Mouse (Mus musculus) layer of hippocampus, postnatal 25 days (tissue): ENCODE measurements around the gene Cx3cl1. TPM values are rescaled to one million over a fixed set of nuclear protein-coding genes. Genes with fewer than 3 reads are reported as not detected.

Experiments
- DNase-seq, 2 experiments: peaks; one replicate each; pipeline ENCODE4 v3.0.0; 2022; ENCODE audit warnings: mixed read lengths in 2 of 2, low spot score in 1 of 2; ENCODE audit errors: extremely low spot score in 1 of 2
- total RNA-seq, 2 experiments: library from RNA; stranded (reverse); gene quantifications; 2 replicates each; pipeline ENCODE4 v1.2.3; 2021

Gene Cx3cl1
- total RNA-seq, 2 experiments from 2014 or later: 490 to 500 TPM

DNA sequence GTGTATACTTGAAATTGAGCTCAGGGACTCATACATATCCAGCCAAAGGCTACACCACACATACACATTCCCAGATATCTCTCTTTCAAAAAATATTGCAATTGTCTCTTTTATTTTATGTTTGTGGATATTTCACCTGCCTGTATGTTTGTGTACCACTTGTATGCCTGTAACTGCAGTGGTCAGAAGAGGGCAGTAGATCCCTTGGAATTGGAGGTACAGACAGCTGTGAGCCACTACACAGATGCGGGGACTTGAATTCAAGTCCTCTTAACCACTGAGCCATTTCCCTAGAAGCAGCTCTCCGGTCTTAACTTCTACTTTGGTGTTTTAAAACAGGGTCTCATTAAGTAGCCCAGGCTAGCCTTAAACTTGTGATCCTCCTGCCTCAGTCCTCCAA is 23.0 kb downstream of the Cx3cl1 start:
- DNase-seq: no peak

DNA sequence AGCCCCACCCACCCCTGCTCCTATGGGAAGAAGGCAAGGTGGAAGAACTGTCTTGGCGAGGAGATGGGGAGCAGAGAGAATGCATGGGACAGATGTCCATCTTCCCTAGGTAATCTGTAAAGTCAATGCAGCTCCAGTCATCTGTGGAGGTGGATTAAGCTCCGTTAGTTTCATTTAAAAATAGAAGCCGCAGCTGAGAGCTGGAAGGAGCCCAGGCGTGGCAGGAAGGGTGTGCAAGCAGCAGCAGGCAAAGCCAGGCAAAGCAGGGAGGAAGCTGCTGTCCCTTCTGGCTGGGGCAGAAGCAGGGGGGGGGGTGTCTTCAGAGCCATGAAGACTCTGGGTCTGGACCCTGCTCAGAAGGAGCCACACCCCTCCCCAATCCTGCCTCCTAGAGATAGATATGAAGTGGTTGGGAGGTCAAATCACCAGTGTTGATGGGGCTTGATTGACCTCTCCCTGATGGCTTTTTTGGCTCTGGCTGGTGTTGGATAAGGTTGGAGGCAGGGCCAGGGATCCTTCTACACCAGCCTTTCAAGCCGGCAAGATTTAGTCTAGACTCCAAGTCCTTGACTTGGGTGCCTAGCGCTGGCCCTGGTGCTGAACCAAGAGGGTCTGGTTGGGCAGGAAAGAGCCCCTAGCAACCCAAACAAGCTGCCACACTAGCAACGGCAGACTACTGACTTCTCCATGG is 28.6 kb downstream of the Cx3cl1 start:
- no peak for DNase-seq

DNA sequence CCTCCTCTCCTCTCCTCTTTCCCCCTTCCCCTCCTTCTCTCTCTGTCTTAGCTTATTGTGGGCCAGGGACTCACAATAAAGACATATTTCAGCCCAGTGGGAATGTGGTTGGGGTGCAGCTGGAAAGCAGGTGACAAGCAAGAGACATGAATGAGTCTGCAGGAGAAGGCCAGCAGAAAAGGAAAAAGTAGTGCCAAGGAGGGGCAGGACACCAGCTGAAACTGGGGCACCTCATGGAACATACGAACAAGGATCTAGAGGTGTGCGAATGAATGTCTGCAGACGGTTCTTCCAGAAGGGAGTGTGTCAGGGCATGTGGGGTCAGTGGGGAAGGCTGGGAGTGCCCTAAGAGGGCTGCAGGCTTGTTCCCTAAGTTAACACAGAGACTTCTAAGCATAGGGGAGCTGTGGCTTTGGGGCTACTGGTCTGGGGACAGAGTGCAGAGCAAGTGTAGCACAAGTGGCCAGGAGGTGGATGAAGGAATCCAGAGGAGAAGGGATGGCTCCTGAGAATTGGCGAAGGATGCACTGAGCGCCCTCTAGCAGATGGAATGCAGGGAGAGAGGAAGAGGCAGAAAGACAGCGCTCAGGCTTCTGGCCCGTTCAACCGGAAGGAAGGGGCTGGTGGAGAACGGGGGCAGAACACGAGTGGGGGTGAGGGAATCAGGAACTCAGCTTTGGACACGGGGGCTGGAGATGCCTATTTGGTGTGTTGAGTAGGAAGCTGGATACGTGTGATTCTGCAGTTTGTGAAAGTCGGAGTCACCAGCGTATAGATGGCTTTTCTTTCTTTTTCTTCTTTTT is 29.7 kb downstream of the Cx3cl1 start:
- no peak for DNase-seq

DNA sequence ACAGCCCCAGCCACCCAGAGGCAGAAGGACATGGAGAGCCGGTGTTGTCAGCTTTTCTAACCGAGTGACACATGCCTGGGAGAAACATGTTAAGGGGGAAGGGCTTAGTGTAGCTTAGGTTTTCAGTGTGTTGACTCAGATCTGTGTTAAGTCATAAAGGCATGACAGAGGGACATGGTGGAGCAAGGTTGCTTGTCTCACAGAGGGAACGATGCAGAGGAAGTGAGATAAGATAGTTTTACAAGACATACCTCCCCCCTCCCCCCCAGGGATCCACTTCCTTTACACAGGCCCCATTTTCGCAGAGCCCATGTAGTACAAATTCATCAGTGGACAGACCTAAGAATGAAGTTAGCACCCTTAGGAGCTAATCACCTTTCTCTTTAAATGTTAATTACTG is 30.6 kb downstream of the Cx3cl1 start:
- no peak for DNase-seq

DNA sequence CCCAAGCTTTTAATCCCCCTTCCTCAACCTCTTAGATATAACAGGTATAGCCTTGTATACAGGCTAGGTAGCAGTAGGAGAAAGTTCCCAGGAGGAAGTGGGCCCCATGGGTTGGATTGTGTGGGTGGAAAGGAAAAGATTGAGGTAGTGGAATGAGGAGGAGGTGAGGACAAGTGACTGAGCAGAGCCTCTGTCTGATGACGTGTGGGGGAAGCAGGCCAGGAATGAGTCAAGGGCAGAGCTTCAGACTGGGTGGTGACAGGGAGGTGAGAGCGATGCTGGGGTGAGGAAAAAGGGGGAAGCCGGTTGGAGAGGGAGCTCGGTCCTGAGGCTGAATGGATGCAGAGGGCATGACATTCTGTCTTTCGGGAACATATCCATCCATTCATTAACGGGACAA is 31.7 kb downstream of the Cx3cl1 start:
- no peak for DNase-seq

DNA sequence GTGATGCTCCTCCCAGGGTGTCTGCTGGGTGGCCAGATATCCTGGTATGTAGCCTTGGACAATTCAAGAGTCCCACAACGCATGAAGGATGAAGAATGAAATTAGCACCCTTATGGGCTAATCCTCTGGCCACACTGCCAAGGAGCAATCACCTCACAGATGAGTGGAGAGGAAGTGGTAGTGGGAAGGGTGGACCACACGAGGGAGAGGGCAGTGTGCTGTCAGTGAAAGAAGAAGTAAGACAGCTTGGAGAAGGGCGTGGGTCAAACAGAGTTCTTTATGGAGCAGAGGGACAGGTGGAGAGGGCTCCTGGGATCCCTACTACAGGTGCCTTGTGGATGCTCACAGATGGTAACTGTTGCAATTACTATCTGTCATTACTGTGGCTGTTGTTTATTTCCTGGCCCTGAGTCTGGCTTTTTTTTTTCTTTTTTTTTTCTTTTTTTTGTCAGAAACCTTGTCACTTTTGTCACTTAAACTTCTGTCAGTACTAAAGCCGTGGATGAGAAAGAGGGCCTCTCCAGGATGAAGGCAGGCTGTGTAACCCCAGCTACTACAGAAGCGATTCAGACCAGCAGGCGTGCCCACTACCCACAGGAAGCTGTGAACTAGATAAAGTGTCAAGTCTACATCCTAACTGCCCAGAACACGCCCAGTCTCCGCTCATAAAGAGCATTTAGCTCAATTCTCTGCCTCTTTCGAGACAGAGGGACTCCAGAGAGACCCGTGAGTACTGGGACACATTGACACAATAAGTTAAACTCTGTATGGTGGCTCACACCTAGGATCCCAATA is 32.9 kb downstream of the Cx3cl1 start:
- DNase-seq: no peak

DNA sequence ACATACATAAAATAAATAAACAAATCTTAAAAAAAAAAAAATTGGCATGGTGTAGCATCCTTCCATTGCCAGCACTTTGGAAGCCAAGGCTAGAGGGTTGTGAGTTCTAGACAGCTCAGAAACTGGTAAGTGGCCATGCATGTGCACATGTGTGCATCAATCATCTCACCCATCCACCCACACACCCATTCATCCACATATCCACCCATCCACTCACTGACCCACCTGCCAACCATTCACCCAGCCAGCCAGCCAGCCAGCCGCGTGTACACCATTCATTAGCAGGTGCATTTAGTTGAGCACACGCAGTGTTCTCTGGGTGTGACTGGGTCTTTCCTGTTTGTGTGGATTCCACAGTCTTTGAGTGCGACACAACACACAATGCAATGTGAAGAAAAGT is 34.0 kb downstream of the Cx3cl1 start:
- DNase-seq: no peak

DNA sequence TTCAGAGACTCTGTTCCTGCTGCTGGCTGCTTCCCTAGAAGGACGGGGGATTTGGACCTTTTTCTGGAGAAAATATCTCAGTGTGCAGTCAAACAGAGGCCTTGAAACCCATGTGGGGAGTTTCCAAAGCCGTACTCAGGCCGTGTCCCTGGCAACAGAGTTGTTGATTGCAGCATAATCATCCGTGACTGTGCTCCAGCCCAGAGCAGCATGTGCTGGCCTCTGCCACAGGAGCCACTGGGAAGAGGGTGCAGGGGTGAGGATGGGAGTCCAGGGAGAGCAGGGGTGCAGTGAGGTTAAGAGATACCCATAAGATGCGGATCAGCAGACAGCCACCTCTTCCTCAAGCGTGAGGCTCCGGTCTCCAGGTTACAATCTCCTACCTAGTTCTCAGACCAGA is 35.7 kb downstream of the Cx3cl1 start:
- no peak for DNase-seq

DNA sequence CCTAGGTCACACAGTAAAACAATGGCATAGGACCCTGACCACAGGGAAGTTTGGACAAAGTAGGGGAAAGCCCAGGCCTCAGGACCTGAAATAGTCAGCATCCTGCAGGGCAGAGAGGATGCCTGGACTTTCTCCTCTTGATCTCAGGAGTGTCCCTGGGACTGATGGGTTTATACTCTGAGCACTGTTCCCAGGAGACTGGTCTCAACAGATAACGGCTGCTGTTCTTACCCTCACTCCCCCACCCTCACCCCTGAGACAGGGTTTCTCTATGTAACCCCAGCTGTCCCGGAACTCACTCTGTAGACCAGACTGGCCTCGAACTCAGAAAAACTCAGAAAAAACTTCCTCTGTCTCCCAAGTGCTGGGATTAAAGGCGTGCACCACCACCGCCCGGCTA is 36.6 kb downstream of the Cx3cl1 start:
- no peak for DNase-seq

DNA sequence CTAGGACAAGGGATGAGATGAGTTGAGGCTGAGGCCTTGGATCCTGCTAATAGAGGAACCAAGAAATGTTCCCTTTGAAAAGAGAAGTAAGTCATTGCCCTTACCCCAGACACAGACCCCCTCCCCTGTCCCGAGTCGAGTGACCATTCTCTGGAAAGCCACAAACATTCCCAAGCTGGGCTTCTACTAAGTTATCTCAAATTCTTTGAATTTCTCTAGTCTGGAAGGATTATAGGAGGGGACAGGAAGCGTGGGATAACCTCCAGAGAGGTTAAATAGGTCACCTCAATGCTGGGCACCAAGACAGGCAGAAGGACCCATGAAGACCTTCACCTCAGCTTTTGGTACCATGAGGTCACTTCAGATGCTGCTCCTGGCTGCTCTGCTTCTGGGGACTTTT is 38.3 kb downstream of the Cx3cl1 start, which contains the start of gene Ccl17:
Gene Ccl17 (plus strand): TSS at position 301 of the 400 bp plus-strand sequence.
- no peak for DNase-seq

DNA sequence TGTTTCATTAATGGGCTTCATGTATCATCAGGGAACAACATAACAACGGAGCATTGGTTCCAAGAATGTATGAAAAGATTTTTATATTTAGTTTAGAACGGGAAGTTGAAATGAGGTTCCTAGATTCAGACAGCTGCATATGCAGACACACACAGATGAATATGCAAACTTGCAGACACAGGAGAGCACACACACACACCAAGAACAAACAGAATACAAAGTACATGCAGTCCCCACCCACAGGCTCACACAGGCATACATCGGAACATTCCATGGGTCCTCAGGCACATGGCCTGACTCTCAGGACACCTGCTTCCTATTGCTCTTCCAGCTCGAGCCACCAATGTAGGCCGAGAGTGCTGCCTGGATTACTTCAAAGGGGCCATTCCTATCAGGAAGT is 39.0 kb downstream of the Cx3cl1 start:
- no peak for DNase-seq

DNA sequence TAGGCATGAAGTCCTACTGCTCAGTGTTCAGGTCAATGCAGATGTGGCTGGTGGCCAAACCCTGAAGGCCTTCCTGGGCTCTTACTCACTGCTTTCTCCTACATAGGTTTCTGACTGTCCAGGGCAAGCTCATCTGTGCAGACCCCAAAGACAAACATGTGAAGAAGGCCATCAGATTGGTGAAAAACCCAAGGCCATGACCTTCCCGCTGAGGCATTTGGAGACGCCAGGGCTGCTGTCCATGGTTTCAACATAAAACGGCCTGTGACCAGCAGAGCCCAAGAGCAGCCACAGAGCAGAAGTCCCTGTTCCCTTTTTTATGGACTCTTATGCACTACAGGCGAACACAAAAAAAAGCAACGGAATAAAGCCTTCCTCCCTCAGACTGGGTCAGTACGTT is 39.8 kb downstream of the Cx3cl1 start:
- DNase-seq: no peak

DNA sequence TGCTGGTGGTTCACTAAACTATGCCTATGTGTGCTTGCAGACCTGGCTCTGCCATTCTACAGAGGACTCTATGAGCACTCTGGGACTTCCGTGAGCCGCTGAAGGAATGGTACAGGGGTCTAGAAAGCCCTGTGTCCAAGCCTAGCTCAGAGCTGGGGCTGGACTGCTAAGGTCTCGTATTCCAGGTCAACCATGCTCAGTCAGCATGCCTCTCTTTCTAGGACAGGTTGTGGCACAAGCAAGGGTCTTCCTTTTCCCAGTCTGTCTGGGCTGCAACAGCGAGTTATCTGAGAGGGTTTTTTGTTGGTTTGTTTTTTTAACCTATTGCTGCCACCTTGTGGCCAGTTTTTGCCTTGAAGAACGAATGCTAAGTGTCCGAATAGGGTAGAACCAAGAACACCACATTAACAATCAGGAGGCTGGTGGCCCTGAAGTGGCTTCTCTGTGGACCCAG is 40.9 kb downstream of the Cx3cl1 start:
- DNase-seq: peak; percentile 81 to 97

DNA sequence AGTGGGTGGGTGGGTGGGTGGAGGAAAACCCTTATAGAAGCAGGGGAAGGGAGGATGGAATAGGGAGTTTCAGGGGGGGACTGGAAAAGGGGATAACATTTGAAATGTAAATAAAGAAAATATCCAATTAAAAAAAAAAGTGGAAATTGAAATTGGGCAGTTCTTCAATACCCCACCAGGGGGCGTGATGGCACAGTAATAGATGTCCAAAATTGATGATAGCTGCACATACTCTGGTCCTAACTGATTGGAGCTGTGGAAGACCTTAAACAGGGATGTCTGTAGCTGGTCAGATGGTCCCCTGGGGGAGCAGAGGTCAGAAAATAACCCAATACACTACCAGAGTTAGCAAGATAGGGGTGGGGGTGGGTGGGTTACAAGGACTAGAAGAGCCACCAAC is 42.7 kb downstream of the Cx3cl1 start:
- DNase-seq: peak in 1 of 2 experiments; percentile 59

DNA sequence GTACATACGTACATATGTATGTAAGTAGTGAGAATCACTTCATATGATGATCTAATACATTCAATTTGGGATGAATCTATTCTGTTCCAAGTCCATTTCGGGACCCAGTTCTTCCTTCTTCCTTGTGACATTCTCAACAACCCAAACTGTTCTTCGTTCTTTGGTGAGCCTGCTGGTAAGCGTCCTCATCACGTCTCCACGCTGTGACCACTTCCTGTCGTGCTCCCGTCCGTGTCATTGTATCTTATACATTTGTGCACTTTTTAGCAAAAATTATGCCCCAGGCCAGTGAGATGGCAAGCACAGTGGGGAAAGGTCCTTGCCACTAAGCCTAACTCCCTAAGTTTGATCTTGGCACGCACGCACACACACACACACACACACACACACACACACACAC is 46.1 kb downstream of the Cx3cl1 start:
- no peak for DNase-seq

DNA sequence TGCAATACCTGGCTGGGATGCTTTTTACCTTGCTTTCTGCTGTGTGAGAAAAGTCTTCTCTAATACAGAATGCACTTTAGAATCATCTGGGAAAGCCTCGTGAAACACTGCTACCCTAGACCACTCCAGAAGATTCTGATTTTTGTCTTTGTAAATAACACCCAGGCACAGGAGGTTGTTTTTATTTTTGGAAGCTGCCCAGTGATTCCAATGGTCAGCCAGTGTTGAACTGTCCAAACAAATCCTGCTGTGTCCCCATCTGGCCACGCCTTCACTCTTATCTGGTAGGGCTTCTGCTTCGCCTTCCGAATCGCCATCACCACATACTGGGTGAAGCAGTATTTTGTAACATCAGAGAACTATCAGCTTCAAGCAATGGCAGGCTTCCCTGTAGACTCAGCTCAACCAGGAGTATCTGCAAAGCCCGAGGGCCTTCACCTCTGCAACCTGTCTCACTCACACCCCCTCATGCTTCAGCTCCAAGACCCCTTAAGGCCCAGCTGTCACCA is 47.9 kb downstream of the Cx3cl1 start:
- DNase-seq: no peak

DNA sequence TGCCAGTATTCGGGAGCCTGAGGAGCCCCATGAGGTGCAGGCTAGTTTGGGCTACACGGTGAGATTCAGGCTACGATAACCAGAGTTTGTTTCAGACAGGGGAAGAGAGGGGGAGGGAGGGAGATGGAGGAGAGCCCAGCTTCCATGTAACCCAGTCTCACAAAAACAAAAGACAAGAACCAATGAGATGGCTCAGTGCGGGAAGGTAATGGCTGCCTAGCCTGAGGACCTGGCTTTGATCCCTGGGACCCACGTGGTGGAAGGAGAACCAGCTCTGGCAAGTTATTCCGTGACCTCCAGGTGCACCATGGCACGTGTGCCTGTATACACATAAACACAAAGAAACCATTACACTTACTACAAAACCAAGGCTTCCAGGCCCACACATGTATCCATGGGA is 48.7 kb downstream of the Cx3cl1 start:
- no peak for DNase-seq

DNA sequence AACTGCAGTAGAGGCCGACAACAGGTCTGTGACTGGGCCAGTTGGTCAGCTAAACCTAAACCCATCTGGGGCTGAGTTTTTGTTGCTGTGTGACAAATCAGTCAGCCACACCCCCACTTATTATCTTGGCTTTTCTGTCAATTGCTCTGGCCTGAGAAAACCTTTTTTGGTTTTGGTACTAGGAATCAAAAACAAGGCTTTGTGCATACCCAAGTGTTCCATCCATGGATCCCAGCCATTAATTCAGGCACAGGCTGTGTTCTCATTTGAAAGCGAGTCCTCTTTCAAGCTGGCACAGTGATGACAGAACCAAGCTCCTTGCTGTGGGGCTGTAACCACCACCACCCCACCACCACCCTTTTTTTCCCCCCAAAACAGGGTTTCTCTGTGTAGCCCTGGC is 49.6 kb downstream of the Cx3cl1 start:
- DNase-seq: no peak

DNA sequence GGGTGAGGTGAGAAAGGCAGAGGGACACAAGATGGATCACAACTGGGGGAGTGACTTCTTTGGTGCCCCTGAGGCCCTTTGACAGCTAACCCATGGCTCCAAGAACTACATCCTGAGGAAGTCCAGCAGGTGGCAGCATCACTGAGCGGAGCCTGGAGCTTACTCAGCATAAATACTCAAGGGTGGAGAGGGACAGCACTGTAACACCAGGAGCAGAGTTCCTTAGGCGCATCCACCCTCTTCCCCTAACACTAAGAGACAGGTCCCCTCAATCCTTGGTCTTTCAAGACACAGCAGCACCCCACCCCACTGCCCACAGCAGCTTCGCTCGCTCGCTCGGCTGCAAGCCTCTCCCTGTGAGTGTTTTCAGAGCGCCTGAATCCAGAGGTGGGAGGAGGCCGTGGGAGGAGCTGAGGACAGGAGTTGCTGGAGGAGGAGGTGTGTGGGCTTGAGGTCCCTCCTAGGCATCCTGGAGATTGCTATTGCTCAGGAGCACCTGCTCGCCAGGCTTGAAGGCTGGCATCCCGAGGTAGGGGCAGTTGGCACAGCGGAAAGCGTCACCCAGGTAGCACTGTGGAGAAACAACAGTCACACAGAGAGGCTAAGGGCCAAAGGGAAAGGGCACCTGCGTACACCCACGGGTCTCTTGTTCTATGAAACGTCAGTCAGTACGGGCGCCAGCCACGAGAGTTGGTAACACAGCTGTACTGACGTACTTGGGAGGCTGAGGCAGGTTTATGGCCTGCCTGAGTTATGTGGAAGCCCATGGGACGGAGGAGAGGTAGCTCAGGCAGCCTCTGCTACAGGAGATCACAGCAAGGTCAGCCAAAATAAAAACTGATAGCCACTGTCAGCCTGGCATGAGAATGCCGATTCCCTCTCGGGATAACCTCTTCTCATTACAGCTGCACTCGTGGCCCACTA is 51.1 kb downstream of the Cx3cl1 start:
- DNase-seq: peak in 1 of 2 experiments; percentile 68

DNA sequence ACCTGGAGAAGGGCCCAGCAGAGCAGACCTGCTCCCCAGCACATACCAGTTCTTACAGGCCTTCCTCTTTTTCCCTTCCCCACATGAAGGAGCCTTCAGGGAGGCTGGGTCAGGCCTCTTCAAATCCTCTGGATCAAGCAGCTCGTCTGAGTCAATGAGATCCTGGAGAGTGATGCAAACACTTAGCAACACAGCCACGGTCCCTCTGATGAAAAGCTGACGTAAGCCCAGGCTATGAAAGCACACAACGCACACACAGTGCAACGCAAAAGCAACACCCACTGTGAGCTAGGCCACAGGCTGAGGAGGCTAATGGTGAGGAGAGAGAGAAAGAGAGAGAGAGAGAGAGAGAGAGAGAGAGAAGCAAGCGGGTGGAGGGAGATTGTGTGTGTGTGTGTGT is 53.4 kb downstream of the Cx3cl1 start:
- DNase-seq: no peak
